Mouse (Mus musculus): Measurements from ENCODE around the gene Specc1.

Gene Specc1

DNA sequence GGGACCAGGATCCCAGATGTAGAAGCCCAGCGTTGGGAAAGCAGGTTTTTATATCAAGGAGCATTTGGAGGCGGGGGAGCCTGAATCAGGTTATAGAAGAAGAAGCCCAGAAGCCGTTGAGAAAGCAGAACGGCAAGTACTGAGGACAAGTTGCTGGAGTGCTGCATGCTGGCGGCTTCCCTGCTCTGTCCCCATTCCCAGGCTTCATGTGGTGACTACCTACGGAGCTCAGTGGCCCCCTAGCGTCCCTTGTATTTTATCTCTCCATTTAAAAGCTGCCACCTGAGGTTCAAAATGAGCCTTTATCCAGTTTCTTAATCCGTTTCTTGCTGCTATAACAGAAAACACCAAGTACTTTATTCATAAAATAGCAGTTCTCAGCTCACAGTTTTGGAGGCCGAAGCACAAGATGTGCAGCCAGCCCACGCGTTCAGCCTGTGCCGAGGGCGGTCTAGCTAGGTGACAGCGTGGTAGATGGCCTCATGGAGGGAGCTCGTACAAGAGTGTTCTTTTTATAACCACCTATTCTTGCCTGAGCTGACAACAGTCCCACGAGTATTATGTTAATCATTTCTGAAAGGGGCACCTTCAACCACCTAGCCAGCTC, 54.2 kb downstream of the Specc1 start:
- in situ Hi-C loops (cut with MboI, MseI), result no loop called here

GRCm38 (mm10) chr11:62012039-62012438, 55.5 kb downstream of the Specc1 start:
- in situ Hi-C loops (cut with MboI, MseI), result no loop called here

DNA sequence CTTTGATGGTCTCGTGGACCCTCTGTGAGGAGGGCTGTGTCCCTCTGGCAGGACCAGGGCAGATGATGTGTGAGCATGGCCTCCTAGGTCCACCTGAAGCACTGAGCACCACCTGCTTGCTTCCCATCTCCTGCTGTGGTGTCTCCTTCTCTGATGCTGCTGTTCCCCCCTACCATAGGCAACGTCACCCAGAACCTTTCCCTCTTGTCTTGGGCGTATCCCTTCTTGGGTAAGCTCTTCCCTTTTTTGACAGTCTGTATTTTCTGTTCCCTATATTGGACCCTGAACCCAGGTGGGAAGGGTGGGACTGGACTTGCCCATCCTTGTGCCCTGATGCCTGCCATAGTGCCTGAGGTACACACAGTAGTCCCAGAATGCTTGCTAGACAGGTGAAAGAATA, 56.9 kb downstream of the Specc1 start:
- in situ Hi-C loops (cut with MboI, MseI), result no loop called here

- in situ Hi-C loops (cut with MboI, MseI), result no loop called here
These were observed 58.6 kb downstream of the Specc1 start for GRCm38 (mm10) chr11:62015071-62015654.

- in situ Hi-C loops (cut with MboI, MseI), result no loop called here
These were observed 60.4 kb downstream of the Specc1 start for GRCm38 (mm10) chr11:62016985-62017384.

- in situ Hi-C loops (cut with MboI, MseI), result no loop called here
These were observed 62.0 kb downstream of the Specc1 start for GRCm38 (mm10) chr11:62018315-62019205.

GRCm38 (mm10) chr11:62019857-62020256, 63.3 kb downstream of the Specc1 start:
- in situ Hi-C loops (cut with MboI, MseI), result no loop called here

DNA sequence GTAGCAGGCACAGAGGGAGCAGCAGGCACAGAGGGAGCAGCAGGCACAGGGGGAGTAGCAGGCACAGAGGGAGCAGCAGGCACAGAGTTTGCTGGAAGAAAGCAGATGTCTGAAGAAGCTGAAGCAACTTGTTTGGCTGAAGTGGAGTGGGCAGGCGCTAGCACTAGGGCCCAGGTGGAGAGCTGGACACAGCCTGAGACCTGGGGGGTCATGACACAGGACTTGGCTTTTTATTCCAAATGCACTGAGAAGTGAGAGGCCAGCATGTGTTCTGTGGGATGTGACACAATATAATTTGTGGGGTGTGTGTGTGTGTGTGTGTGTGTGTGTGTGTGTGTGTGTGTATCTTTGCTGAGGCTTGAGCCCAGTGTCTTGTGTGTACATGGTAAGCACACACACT, 64.3 kb downstream of the Specc1 start:
- in situ Hi-C loops (cut with MboI, MseI), result no loop called here

DNA sequence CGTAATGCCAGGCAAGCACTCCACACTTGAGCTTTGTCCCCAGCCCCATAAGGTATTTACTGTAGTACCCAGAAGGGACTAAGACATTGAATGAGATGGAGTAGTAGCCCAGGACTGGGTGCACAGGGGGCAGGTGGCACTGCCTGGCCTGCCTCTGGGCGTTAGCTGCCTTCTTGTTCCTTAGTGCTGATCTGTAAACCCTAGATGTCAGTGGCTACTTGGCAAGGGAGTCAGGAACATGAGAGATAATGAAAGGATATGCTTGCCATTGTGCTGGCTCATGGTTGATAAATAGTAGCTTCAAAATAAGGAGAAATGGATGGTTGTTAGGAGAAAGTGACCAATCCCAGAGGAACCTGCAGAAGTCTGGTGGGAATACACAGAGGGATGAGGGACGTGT, 65.5 kb downstream of the Specc1 start:
- in situ Hi-C loops (cut with MboI, MseI), result no loop called here

DNA sequence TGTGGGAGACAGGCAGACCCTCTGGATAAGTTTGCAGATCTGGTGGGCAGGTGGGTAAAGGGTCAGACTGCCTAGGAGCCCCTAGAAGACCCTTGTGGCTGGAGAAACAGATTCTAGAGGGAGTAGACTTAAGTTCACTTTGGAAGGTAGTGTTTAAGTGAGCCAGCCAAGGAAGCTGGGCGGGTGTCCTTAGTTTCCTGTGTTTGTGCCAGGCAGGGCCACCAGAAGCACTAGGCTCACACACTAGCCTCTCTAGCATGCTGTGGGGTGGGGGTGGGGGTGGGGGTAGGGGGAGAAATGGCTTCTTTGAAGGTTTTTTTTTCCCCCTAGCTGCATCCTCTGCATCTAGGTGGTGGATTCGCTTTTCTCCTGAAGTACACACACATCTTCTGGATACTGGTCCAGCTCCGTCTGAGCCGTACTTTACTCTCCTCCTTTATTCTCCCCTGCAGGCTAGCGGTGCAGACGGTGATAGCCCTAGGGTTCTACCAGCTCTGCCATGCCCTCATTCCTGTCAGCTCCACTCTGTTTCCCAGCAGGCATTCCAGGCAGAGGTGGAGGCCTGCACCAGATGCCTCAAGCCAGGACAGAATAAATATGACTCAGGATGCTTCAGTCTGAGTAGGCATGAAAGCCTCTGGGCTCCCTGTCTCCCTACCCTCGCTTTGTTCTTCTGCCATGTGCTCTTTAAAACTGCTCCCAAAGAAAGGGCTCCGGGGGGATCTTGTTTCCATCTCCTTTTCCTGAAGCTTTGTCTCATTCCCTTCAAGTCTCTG, 66.3 kb downstream of the Specc1 start:
- in situ Hi-C loops (cut with MboI, MseI), result no loop called here

GRCm38 (mm10) chr11:62023494-62024233, 67.1 kb downstream of the Specc1 start:
- in situ Hi-C loops (cut with MboI, MseI), result no loop called here

DNA sequence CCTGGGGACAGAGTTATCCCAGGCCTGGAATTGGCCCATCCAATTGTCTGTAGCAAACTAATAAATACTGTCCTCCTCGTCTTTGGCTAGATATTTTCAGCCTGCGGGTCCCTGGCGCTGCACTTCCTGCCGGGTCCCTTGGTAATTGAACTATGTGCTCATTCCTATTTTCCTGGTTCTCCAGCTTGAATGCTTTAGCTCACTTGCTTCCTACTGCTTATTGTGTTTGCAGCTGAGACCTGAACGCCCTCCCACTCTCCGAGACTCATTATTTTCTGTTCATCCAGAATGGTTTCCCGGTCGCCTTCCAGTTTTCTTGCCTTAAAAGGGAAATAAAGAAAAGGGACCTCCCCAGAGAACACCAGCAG, 67.7 kb downstream of the Specc1 start:
- in situ Hi-C loops (cut with MboI, MseI), result no loop called here

- in situ Hi-C loops (cut with MboI, MseI), result no loop called here
These were observed 68.4 kb downstream of the Specc1 start for GRCm38 (mm10) chr11:62024952-62025351.

DNA sequence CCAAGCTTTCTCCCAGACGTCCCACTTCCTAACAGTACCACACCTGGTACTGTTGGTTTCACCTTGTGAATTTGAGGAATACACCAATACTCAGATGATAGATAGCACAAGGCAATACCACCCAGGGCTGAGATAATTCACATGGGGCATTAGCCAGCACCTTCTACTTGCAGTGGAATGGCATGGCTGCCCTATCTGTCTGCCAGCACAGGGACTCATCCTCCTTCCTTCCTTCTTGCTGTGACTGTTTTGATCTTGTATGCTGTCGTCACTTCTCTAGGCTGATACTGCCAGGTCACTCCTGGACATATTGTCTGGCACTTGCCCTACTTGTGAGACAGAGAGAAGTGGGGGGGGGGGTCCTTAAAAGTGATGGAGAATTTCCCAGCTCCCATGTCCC, 69.2 kb downstream of the Specc1 start:
- in situ Hi-C loops (cut with MboI, MseI), result no loop called here

GRCm38 (mm10) chr11:62026345-62026815, 69.8 kb downstream of the Specc1 start:
- in situ Hi-C loops (cut with MboI, MseI), result no loop called here

GRCm38 (mm10) chr11:62027271-62027670, 70.7 kb downstream of the Specc1 start:
- in situ Hi-C loops (cut with MboI, MseI), result no loop called here

GRCm38 (mm10) chr11:62027705-62028104, 71.1 kb downstream of the Specc1 start:
- in situ Hi-C loops (cut with MboI, MseI), result no loop called here

DNA sequence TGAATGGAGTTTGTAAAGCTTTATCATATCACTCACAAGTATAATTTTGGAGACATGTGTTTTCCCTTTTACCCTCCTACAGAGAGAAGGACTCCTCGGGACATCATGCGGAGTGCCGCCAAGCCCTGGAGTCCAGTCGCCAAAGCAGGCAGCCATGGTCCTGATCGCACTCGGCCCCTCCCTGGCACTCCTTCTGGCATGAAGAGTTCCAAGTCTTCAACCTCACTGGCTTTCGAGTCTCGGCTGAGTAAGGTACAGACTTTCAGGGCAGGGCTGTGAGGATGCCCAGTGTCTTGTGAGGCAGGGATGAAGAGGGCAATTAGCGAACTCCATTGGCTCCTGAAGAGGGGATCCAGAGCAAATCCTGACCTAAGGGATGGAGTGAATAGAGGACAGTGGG, 72.6 kb downstream of the Specc1 start:
- in situ Hi-C loops (cut with MboI, MseI), result no loop called here

DNA sequence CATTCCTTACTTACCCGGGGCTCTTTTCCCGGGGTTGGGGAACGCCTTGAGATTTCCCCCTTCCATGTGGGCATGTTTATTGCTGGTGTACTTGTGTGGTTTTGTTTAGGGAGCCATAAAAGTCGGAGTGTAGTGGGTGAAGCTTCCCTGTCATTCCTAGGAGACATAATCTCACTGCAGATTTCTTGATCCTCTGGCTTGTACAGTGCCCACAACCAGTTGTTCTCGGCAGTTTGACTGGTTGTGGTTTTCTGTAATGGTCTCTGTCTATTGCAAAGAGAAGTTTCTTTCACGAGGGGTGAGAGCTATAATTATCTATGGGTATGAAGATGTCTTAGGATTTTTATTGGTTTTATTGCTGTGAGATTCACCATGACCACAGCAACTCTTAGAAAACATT, 78.0 kb downstream of the Specc1 start:
- in situ Hi-C loops (cut with MboI, MseI), result no loop called here

- in situ Hi-C loops (cut with MboI, MseI), result no loop called here
These were observed 78.7 kb downstream of the Specc1 start for GRCm38 (mm10) chr11:62035220-62035619.

- in situ Hi-C loops (cut with MboI, MseI), result loop anchor here (10.0 kb wide), 1 partner anchor 85 kb away; the partner anchor contains the start of gene Specc1
These were observed 83.6 kb downstream of the Specc1 start for GRCm38 (mm10) chr11:62040122-62040521.

Measured in regulatory T cell (primary cell).